Comparison of ENCODE assay signal across 11 mouse cellular contexts in genomic region chr5:118672111-118672510, GRCm38 (mm10).
"Had no signal": no experiment of that assay in that cellular context is flagged by ENCODE, and none has a peak within 500 bp of the region (broad histone marks: within the 10 kb centered on the region; RNA-seq: fewer than 3 reads in every experiment).

No protein-coding gene starts in this region.

- H3K4me2 ChIP-seq: limb, embryonic 13.5 days; neural tube, embryonic 12.5 days; stomach, embryonic 15.5 days had no signal

- H3K36me3 ChIP-seq: neural tube, embryonic 12.5 days; stomach, embryonic 15.5 days had no signal

- H3K4me3 ChIP-seq: limb, embryonic 13.5 days; neural tube, embryonic 12.5 days; stomach, embryonic 15.5 days had no signal

- H3K9ac ChIP-seq: limb, embryonic 13.5 days; liver, embryonic 14.5 days; neural tube, embryonic 12.5 days; stomach, embryonic 15.5 days had no signal

- H3K27ac ChIP-seq: kidney, postnatal 0 days; limb, embryonic 13.5 days; liver, embryonic 14.5 days; neural tube, embryonic 12.5 days; stomach, embryonic 15.5 days had no signal

- H3K9me3 ChIP-seq: limb, embryonic 13.5 days; neural tube, embryonic 12.5 days; stomach, embryonic 15.5 days had no signal

- DNase-seq: kidney, adult 11 months; kidney, adult 9 months; kidney, postnatal 36 days; lung, adult 18-20 months; midbrain, embryonic 14.5 days; thymus, postnatal 36 days had no signal

- H3K27me3 ChIP-seq: limb, embryonic 13.5 days; neural tube, embryonic 12.5 days; stomach, embryonic 15.5 days had no signal
